Mouse (Mus musculus): ENCODE results near the gene Mettl8. TPM values are rescaled to one million over a fixed set of nuclear protein-coding genes. Genes with fewer than 3 reads are reported as not detected.

Gene Mettl8
- polyA plus RNA-seq, 1 experiment from 2014 or later, result 8.7 TPM

- Histone ChIP-seq H3K27me3 (ENCODE audit: control insufficient read depth, insufficient read depth, low read depth, low read length) (no peaks in the 10 kb centered on the region), H3K4me1 (ENCODE audit: control insufficient read depth, low read depth, low read length) (no peaks in the 10 kb centered on the region), H3K9ac (ENCODE audit: low read depth, low read length) (no peak overlapping the region), H3K27ac (ENCODE audit: low read length) (no peak overlapping the region), H3K9me3 (replicated peaks; ENCODE audit: control insufficient read depth, low read length) (no peaks in the 10 kb centered on the region), H3K36me3 (ENCODE audit: control insufficient read depth, insufficient read depth) (no peaks in the 10 kb centered on the region), H3K4me2 (ENCODE audit: low read depth, low read length) (no peak overlapping the region), H3K4me3 (ENCODE audit: low read depth, low read length) (no peak overlapping the region)
- 54% methylated on average over 4 of the region's 4 CpGs for WGBS (ENCODE audit: insufficient replicate concordance)
- ATAC-seq (ENCODE audit: low read depth), result no peak
Observed at GRCm38 (mm10) chr2:70932965-70933364, 122.4 kb downstream of the Mettl8 start.

- WGBS (ENCODE audit: insufficient replicate concordance), result 48% methylated on average over 11 of the region's 11 CpGs
- no peak for ATAC-seq (ENCODE audit: low read depth)
- no peaks in the 10 kb centered on the region for H3K9me3 ChIP-seq (replicated peaks; ENCODE audit: control insufficient read depth, low read length)
- no peak overlapping the region for H3K4me2 ChIP-seq (ENCODE audit: low read depth, low read length)
- H3K27ac ChIP-seq (ENCODE audit: low read length), result no peak overlapping the region
- no peaks in the 10 kb centered on the region for H3K27me3 ChIP-seq (ENCODE audit: control insufficient read depth, insufficient read depth, low read depth, low read length)
- H3K4me3 ChIP-seq (ENCODE audit: low read depth, low read length), result no peak overlapping the region
- no peaks in the 10 kb centered on the region for H3K4me1 ChIP-seq (ENCODE audit: control insufficient read depth, low read depth, low read length)
- H3K9ac ChIP-seq (ENCODE audit: low read depth, low read length), result no peak overlapping the region
- no peaks in the 10 kb centered on the region for H3K36me3 ChIP-seq (ENCODE audit: control insufficient read depth, insufficient read depth)
Observed at GRCm38 (mm10) chr2:70930631-70931288, 124.6 kb downstream of the Mettl8 start.

GRCm38 (mm10) chr2:70929714-70930113 lies 125.7 kb downstream of the Mettl8 start:
- Histone ChIP-seq H3K36me3 (ENCODE audit: control insufficient read depth, insufficient read depth) (no peaks in the 10 kb centered on the region), H3K4me1 (ENCODE audit: control insufficient read depth, low read depth, low read length) (no peaks in the 10 kb centered on the region), H3K9ac (ENCODE audit: low read depth, low read length) (no peak overlapping the region), H3K4me3 (ENCODE audit: low read depth, low read length) (no peak overlapping the region), H3K27ac (ENCODE audit: low read length) (no peak overlapping the region), H3K9me3 (replicated peaks; ENCODE audit: control insufficient read depth, low read length) (no peaks in the 10 kb centered on the region), H3K27me3 (ENCODE audit: control insufficient read depth, insufficient read depth, low read depth, low read length) (no peaks in the 10 kb centered on the region), H3K4me2 (ENCODE audit: low read depth, low read length) (no peak overlapping the region)
- ATAC-seq (ENCODE audit: low read depth), result no peak
- 80% methylated on average over 11 of the region's 11 CpGs for WGBS (ENCODE audit: insufficient replicate concordance)

- H3K27me3 ChIP-seq (ENCODE audit: control insufficient read depth, insufficient read depth, low read depth, low read length), result no peaks in the 10 kb centered on the region
- H3K36me3 ChIP-seq (ENCODE audit: control insufficient read depth, insufficient read depth), result no peaks in the 10 kb centered on the region
- no peak overlapping the region for H3K9ac ChIP-seq (ENCODE audit: low read depth, low read length)
- H3K27ac ChIP-seq (ENCODE audit: low read length), result no peak overlapping the region
- H3K4me3 ChIP-seq (ENCODE audit: low read depth, low read length), result no peak overlapping the region
- peak; percentile 35; the same call in 1 of the 2 replicates for ATAC-seq (ENCODE audit: low read depth)
- H3K4me2 ChIP-seq (ENCODE audit: low read depth, low read length), result no peak overlapping the region
- H3K4me1 ChIP-seq (ENCODE audit: control insufficient read depth, low read depth, low read length), result peaks cover 21% of the 10 kb centered on the region
- H3K9me3 ChIP-seq (replicated peaks; ENCODE audit: control insufficient read depth, low read length), result no peaks in the 10 kb centered on the region
- 73% methylated on average over 1 of the region's 1 CpGs for WGBS (ENCODE audit: insufficient replicate concordance)
Observed at GRCm38 (mm10) chr2:70924049-70924448, 131.3 kb downstream of the Mettl8 start.

GRCm38 (mm10) chr2:70922814-70923213 lies 132.6 kb downstream of the Mettl8 start:
- H3K9ac ChIP-seq (ENCODE audit: low read depth, low read length), result no peak overlapping the region
- no peaks in the 10 kb centered on the region for H3K36me3 ChIP-seq (ENCODE audit: control insufficient read depth, insufficient read depth)
- ATAC-seq (ENCODE audit: low read depth), result peak; percentile 73
- no peak overlapping the region for H3K27ac ChIP-seq (ENCODE audit: low read length)
- H3K4me1 ChIP-seq (ENCODE audit: control insufficient read depth, low read depth, low read length), result peaks cover 21% of the 10 kb centered on the region
- WGBS (ENCODE audit: insufficient replicate concordance), result 56% methylated on average over 6 of the region's 6 CpGs
- no peaks in the 10 kb centered on the region for H3K27me3 ChIP-seq (ENCODE audit: control insufficient read depth, insufficient read depth, low read depth, low read length)
- no peak overlapping the region for H3K4me3 ChIP-seq (ENCODE audit: low read depth, low read length)
- H3K9me3 ChIP-seq (replicated peaks; ENCODE audit: control insufficient read depth, low read length), result no peaks in the 10 kb centered on the region
- H3K4me2 ChIP-seq (ENCODE audit: low read depth, low read length), result peak overlapping the region; percentile 33; the same call in 1 of the 2 replicates

- Histone ChIP-seq H3K9ac (ENCODE audit: low read depth, low read length) (peak overlapping the region; percentile 28; the same call in 1 of the 2 replicates), H3K4me1 (ENCODE audit: control insufficient read depth, low read depth, low read length) (peaks cover 21% of the 10 kb centered on the region), H3K36me3 (ENCODE audit: control insufficient read depth, insufficient read depth) (no peaks in the 10 kb centered on the region), H3K27me3 (ENCODE audit: control insufficient read depth, insufficient read depth, low read depth, low read length) (no peaks in the 10 kb centered on the region), H3K4me3 (ENCODE audit: low read depth, low read length) (peak overlapping the region; percentile 24; the same call in 1 of the 2 replicates), H3K4me2 (ENCODE audit: low read depth, low read length) (peak overlapping the region; percentile 56), H3K27ac (ENCODE audit: low read length) (peak overlapping the region; percentile 59; the same call in 1 of the 2 replicates), H3K9me3 (replicated peaks; ENCODE audit: control insufficient read depth, low read length) (no peaks in the 10 kb centered on the region)
- ATAC-seq (ENCODE audit: low read depth), result peak; percentile 57
- WGBS (ENCODE audit: insufficient replicate concordance), result 21% methylated on average over 8 of the region's 8 CpGs
Observed at GRCm38 (mm10) chr2:70920937-70921596, 134.3 kb downstream of the Mettl8 start.

GRCm38 (mm10) chr2:70919913-70920522 lies 135.4 kb downstream of the Mettl8 start:
- no peak for ATAC-seq (ENCODE audit: low read depth)
- peaks cover 21% of the 10 kb centered on the region for H3K4me1 ChIP-seq (ENCODE audit: control insufficient read depth, low read depth, low read length)
- H3K36me3 ChIP-seq (ENCODE audit: control insufficient read depth, insufficient read depth), result no peaks in the 10 kb centered on the region
- WGBS (ENCODE audit: insufficient replicate concordance), result 45% methylated on average over 2 of the region's 2 CpGs
- H3K9ac ChIP-seq (ENCODE audit: low read depth, low read length), result no peak overlapping the region
- H3K27ac ChIP-seq (ENCODE audit: low read length), result no peak overlapping the region
- no peak overlapping the region for H3K4me3 ChIP-seq (ENCODE audit: low read depth, low read length)
- no peak overlapping the region for H3K4me2 ChIP-seq (ENCODE audit: low read depth, low read length)
- H3K9me3 ChIP-seq (replicated peaks; ENCODE audit: control insufficient read depth, low read length), result no peaks in the 10 kb centered on the region
- no peaks in the 10 kb centered on the region for H3K27me3 ChIP-seq (ENCODE audit: control insufficient read depth, insufficient read depth, low read depth, low read length)

GRCm38 (mm10) chr2:70918516-70918915 lies 136.9 kb downstream of the Mettl8 start:
- Histone ChIP-seq H3K4me3 (ENCODE audit: low read depth, low read length) (no peak overlapping the region), H3K27ac (ENCODE audit: low read length) (no peak overlapping the region), H3K9ac (ENCODE audit: low read depth, low read length) (no peak overlapping the region), H3K36me3 (ENCODE audit: control insufficient read depth, insufficient read depth) (no peaks in the 10 kb centered on the region), H3K27me3 (ENCODE audit: control insufficient read depth, insufficient read depth, low read depth, low read length) (no peaks in the 10 kb centered on the region), H3K4me2 (ENCODE audit: low read depth, low read length) (no peak overlapping the region), H3K4me1 (ENCODE audit: control insufficient read depth, low read depth, low read length) (peaks cover 21% of the 10 kb centered on the region), H3K9me3 (replicated peaks; ENCODE audit: control insufficient read depth, low read length) (no peaks in the 10 kb centered on the region)
- WGBS (ENCODE audit: insufficient replicate concordance), result 75% methylated on average over 2 of the region's 2 CpGs
- no peak for ATAC-seq (ENCODE audit: low read depth)
